Mouse (Mus musculus) MEL (cell line): Measurements from ENCODE around the gene Nlrp3. TPM values are rescaled to one million over a fixed set of nuclear protein-coding genes. Genes with fewer than 3 reads are reported as not detected.

ENCODE experiments used
- DNase-seq: peaks from one replicate; pipeline ENCODE4 v3.0.0; 2011; ENCODE audit warnings: low read depth, low spot score
- H3K27ac ChIP-seq: 2 replicates; pipeline ENCODE4 v1.5.1; 2012; ENCODE audit warnings: low read depth, mild to moderate bottlenecking, control low read depth, low read length, moderate library complexity; ENCODE audit not compliant: control insufficient read depth
- H3K27me3 ChIP-seq, 2 experiments: fragments of 150-350 bp in 1 of 2; sonication (generic) in 1 of 2; 2 replicates each; pipeline ENCODE4 v1.6.1; 2012; ENCODE audit warnings: low read length in 2 of 2, mild to moderate bottlenecking in 2 of 2, improper control_type of control experiment in 1 of 2, moderate library complexity in 1 of 2; ENCODE audit not compliant: insufficient read depth in 2 of 2, control insufficient read depth in 1 of 2
- H3K36me3 ChIP-seq, 2 experiments: 2 replicates each; pipeline ENCODE4 v1.6.1; 2012 to 2014; ENCODE audit warnings: low read length in 2 of 2, improper control_type of control experiment in 1 of 2, inconsistent platforms in 1 of 2, mild to moderate bottlenecking in 1 of 2; ENCODE audit not compliant: insufficient read depth in 2 of 2, control insufficient read depth in 1 of 2
- H3K4me1 ChIP-seq, 2 experiments: fragments of 150-350 bp in 1 of 2; sonication (generic) in 1 of 2; 2 replicates each; pipeline ENCODE4 v1.6.1; 2012; ENCODE audit warnings: low read length in 2 of 2, improper control_type of control experiment in 1 of 2, mild to moderate bottlenecking in 1 of 2; ENCODE audit not compliant: insufficient read depth in 2 of 2, control insufficient read depth in 1 of 2
- H3K4me3 ChIP-seq, 2 experiments: fragments of 150-350 bp in 1 of 2; sonication (generic) in 1 of 2; 2 replicates each; pipeline ENCODE4 v1.5.1; 2012; ENCODE audit warnings: low read depth in 2 of 2, low read length in 2 of 2, mild to moderate bottlenecking in 2 of 2, moderate library complexity in 2 of 2, control low read depth in 1 of 2, improper control_type of control experiment in 1 of 2; ENCODE audit not compliant: control insufficient read depth in 1 of 2, insufficient read depth in 1 of 2
- H3K79me2 ChIP-seq: 2 replicates; pipeline ENCODE4 v1.6.1; 2012; ENCODE audit warnings: mild to moderate bottlenecking, low read length, moderate library complexity; ENCODE audit not compliant: control insufficient read depth, poor library complexity, insufficient read depth
- H3K9ac ChIP-seq: 2 replicates; pipeline ENCODE4 v1.6.1; 2012; ENCODE audit warnings: low read depth, mild to moderate bottlenecking, control low read depth, low read length, moderate library complexity; ENCODE audit not compliant: control insufficient read depth, poor library complexity, severe bottlenecking
- H3K9me3 ChIP-seq: fragments of 150-350 bp; sonication (generic); replicated peaks from 2 replicates; pipeline ENCODE4 v1.6.1; 2012; ENCODE audit warnings: mild to moderate bottlenecking, low read length, improper control_type of control experiment, moderate library complexity; ENCODE audit not compliant: insufficient read depth
- BHLHE40 ChIP-seq: IDR thresholded peaks from 2 replicates; pipeline ENCODE4 v1.6.1; 2012; ENCODE audit warnings: low read depth, mild to moderate bottlenecking, inconsistent platforms, low read length, improper control_type of control experiment, borderline replicate concordance
- CHD1 ChIP-seq: IDR thresholded peaks from 2 replicates; pipeline ENCODE4 v1.6.1; 2012; ENCODE audit warnings: low read depth, mild to moderate bottlenecking, inconsistent platforms, low read length, improper control_type of control experiment
- CTCF ChIP-seq, 3 experiments: IDR thresholded peaks in 2 of 3; conservative IDR thresholded peaks in 1 of 3; 2 replicates each; pipeline ENCODE4 v1.5.1; 2011 to 2012; ENCODE audit warnings: low read length in 3 of 3, low read depth in 2 of 3, mild to moderate bottlenecking in 2 of 3, improper control_type of control experiment in 1 of 3, inconsistent platforms in 1 of 3, mixed read lengths in 1 of 3, moderate library complexity in 1 of 3; ENCODE audit not compliant: control insufficient read depth in 1 of 3, insufficient read depth in 1 of 3, poor library complexity in 1 of 3, severe bottlenecking in 1 of 3
- ELF1 ChIP-seq: IDR thresholded peaks from 2 replicates; pipeline ENCODE4 v1.6.1; 2014; ENCODE audit warnings: low read depth, mild to moderate bottlenecking, inconsistent platforms, low read length, improper control_type of control experiment, moderate library complexity
- MYB ChIP-seq: IDR thresholded peaks from 2 replicates; pipeline ENCODE4 v1.6.1; 2011; ENCODE audit warnings: mild to moderate bottlenecking, low read depth, low read length, improper control_type of control experiment
- NELFE ChIP-seq: IDR thresholded peaks from 2 replicates; pipeline ENCODE4 v1.6.1; 2011; ENCODE audit warnings: low read depth, low read length, improper control_type of control experiment
- NRF1 ChIP-seq: IDR thresholded peaks from 2 replicates; pipeline ENCODE4 v1.6.1; 2014; ENCODE audit warnings: low read depth, mild to moderate bottlenecking, inconsistent platforms, low read length, improper control_type of control experiment, moderate library complexity; ENCODE audit not compliant: poor library complexity, insufficient read depth, severe bottlenecking
- POLR2AphosphoS5 ChIP-seq: IDR thresholded peaks from 2 replicates; pipeline ENCODE4 v1.6.1; 2012; ENCODE audit warnings: low read depth, borderline replicate concordance, mild to moderate bottlenecking, inconsistent platforms, low read length, moderate library complexity, mixed read lengths
- RAD21 ChIP-seq: IDR thresholded peaks from 2 replicates; pipeline ENCODE4 v1.6.1; 2011; ENCODE audit warnings: mild to moderate bottlenecking, low read depth, low read length, improper control_type of control experiment
- RCOR1 ChIP-seq: IDR thresholded peaks from 2 replicates; pipeline ENCODE4 v1.6.1; 2012; ENCODE audit warnings: low read depth, mild to moderate bottlenecking, inconsistent platforms, low read length, improper control_type of control experiment
- SIN3A ChIP-seq: IDR thresholded peaks from 2 replicates; pipeline ENCODE4 v1.6.1; 2012; ENCODE audit warnings: low read length, improper control_type of control experiment, inconsistent platforms
- SMC3 ChIP-seq: IDR thresholded peaks from 2 replicates; pipeline ENCODE4 v1.6.1; 2011; ENCODE audit warnings: low read depth, low read length, improper control_type of control experiment
- TAL1 ChIP-seq: IDR thresholded peaks from 2 replicates; pipeline ENCODE4 v1.6.1; 2012; ENCODE audit warnings: mild to moderate bottlenecking, inconsistent platforms, low read length, moderate library complexity, mixed read lengths
- TBP ChIP-seq: IDR thresholded peaks from 2 replicates; pipeline ENCODE4 v1.8.0; 2011; ENCODE audit warnings: low read depth, low read length, improper control_type of control experiment
- TCF12 ChIP-seq: IDR thresholded peaks from 2 replicates; pipeline ENCODE4 v1.6.1; 2014; ENCODE audit warnings: low read depth, mild to moderate bottlenecking, inconsistent platforms, low read length, improper control_type of control experiment, moderate library complexity
- USF1 ChIP-seq: IDR thresholded peaks from 2 replicates; pipeline ENCODE4 v1.6.1; 2014; ENCODE audit warnings: low read depth, mild to moderate bottlenecking, inconsistent platforms, low read length, improper control_type of control experiment, moderate library complexity
- ZC3H11A ChIP-seq: IDR thresholded peaks from 2 replicates; pipeline ENCODE4 v1.6.1; 2012; ENCODE audit warnings: low read depth, mild to moderate bottlenecking, inconsistent platforms, low read length, improper control_type of control experiment
- ZKSCAN1 ChIP-seq: IDR thresholded peaks from 2 replicates; pipeline ENCODE4 v1.6.1; 2012; ENCODE audit warnings: low read depth, mild to moderate bottlenecking, inconsistent platforms, low read length, improper control_type of control experiment, moderate library complexity
- ZMIZ1 ChIP-seq: IDR thresholded peaks from 2 replicates; pipeline ENCODE4 v1.6.1; 2012; ENCODE audit warnings: low read depth, mild to moderate bottlenecking, inconsistent platforms, low read length, improper control_type of control experiment, moderate library complexity
- ZNF384 ChIP-seq: IDR thresholded peaks from 2 replicates; pipeline ENCODE4 v1.6.1; 2012; ENCODE audit warnings: low read depth, mild to moderate bottlenecking, inconsistent platforms, low read length, improper control_type of control experiment
- polyA plus RNA-seq, 2 experiments: library from polyadenylated mRNA; stranded (reverse) in 1 of 2; unstranded in 1 of 2; fragments of >175 nt in 1 of 2; fragments of >200 nt in 1 of 2; gene quantifications; 2 replicates each; pipeline versions ENCODE4 v1.2.1 to v1.2.4; 2012; ENCODE audit warnings: low replicate concordance in 2 of 2, low read depth in 1 of 2; ENCODE audit not compliant: insufficient read length in 2 of 2, insufficient read depth in 1 of 2, missing spikeins in 1 of 2
- total RNA-seq: library from RNA; depleted of rRNA; stranded (reverse); fragments of 300-350 nt; gene quantifications from 2 replicates; pipeline ENCODE4 v1.2.3, GENCODE M21; 2012

Gene Nlrp3
- total and polyA plus RNA-seq, 3 experiments: not detected

DNA sequence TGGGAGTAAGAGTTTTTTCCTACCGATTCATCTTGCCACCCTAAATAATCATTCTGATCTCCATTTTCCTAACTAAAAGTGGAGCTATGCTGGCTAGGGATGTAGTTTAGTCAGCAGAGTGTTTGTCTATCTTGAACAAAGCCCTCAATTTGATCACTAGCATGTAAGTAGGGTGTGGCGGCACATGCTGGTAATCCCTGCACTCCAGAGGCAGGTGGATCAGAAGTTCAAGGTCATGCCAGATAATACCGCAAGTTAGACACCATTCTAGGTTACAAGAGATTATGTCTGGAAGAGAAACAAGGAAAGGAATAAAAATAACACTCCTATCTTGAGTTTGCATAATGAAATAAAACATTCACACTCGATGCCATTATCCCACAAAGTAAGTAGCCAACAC, 21.0 kb downstream of the Nlrp3 start:
- Histone ChIP-seq H3K27ac (no peak overlapping the region), H3K9me3 (no peaks in the 10 kb centered on the region), H3K9ac (no peak overlapping the region), H3K79me2 (no peaks in the 10 kb centered on the region), H3K4me3 (no peak overlapping the region), H3K4me1 (0 out of 4 replicates have a peak, but pooled peaks cover 0 to 2% of the 10 kb centered on the region in 2 experiments), H3K27me3 (peaks cover 0 to 4% of the 10 kb centered on the region in 2 experiments; a peak in 3 of 4 replicates)
- TF ChIP-seq CHD1: no peak
- TF ChIP-seq USF1: no peak
- no peak for TF ChIP-seq CTCF (IDR thresholded peaks at IDR 0.05 in 2 of 3, conservative IDR thresholded peaks at IDR 0.05 in 1 of 3; ENCODE audit: control insufficient read depth in 1 of 3, insufficient read depth in 1 of 3, low read depth in 2 of 3, low read length in 3 of 3, poor library complexity in 1 of 3, severe bottlenecking in 1 of 3)
- no peak for TF ChIP-seq TAL1
- TF ChIP-seq ZKSCAN1: no peak
- TF ChIP-seq POLR2AphosphoS5: no peak
- no peak for TF ChIP-seq NRF1
- TF ChIP-seq NELFE: no peak
- no peak for TF ChIP-seq RCOR1
- TF ChIP-seq TCF12: no peak
- no peak for TF ChIP-seq SMC3
- TF ChIP-seq ELF1: no peak
- no peak for TF ChIP-seq ZNF384
- TF ChIP-seq, all 39 proteins: peak for 0
- DNase-seq: no peak
- no peaks in the 10 kb centered on the region for H3K36me3 ChIP-seq

DNA sequence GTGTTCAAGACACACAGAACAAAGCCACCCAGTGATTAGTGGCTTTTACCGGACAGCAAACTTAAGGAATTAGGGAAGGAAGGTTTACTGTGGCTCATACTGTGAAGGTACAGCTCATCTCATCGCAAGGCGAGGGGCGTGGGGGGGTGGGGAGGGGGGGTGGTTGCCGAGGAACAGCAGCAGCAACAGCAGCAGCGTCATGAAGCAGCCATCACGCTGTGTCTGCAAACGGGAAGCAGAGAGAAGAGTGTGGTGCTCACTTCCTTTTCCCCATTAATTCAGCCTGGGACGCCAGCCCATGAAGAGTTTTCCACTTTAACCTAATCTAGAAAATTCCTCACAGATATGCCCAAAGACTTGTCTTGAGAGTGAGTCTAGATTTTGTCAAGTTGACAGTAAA, 21.5 kb downstream of the Nlrp3 start:
- Histone ChIP-seq H3K79me2 (no peaks in the 10 kb centered on the region), H3K9me3 (no peaks in the 10 kb centered on the region), H3K4me1 (0 out of 4 replicates have a peak, but pooled peaks cover 0 to 2% of the 10 kb centered on the region in 2 experiments), H3K4me3 (no peak overlapping the region), H3K27ac (no peak overlapping the region), H3K9ac (no peak overlapping the region), H3K27me3 (peaks cover 0 to 4% of the 10 kb centered on the region in 2 experiments; a peak in 3 of 4 replicates), H3K36me3 (no peaks in the 10 kb centered on the region)
- no peak for DNase-seq
- TF ChIP-seq BHLHE40 (no peak), ZMIZ1 (no peak), TBP (no peak)

DNA sequence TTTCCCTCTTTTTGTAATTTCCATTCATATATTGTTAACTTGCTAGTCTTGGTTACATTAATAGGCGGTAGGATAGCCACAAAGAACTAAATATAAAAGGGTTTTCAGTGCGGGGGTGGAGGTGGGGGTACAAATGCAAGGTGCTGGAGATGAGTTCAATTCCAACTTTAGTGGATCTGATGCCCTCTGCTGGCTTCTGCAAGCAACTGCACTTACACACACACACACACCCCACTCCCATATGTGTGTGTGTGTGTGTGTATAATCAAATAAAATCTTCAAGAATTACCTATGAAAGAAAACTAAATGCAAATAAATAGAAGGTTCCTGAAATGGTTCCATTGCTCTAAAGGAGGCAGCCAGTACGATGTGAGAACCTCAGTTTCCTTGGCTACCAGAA, 27.9 kb downstream of the Nlrp3 start:
- Histone ChIP-seq H3K27ac (no peak overlapping the region), H3K4me1 (no peaks in the 10 kb centered on the region), H3K9me3 (no peaks in the 10 kb centered on the region), H3K27me3 (peaks cover 2 to 5% of the 10 kb centered on the region in 2 experiments; a peak in 3 of 4 replicates), H3K4me3 (no peak overlapping the region), H3K79me2 (no peaks in the 10 kb centered on the region), H3K36me3 (no peaks in the 10 kb centered on the region), H3K9ac (no peak overlapping the region)
- TF ChIP-seq POLR2AphosphoS5 (no peak), ZC3H11A (peak; percentile 80), SMC3 (peak; percentile 92), CTCF (IDR thresholded peaks at IDR 0.05 in 2 of 3, conservative IDR thresholded peaks at IDR 0.05 in 1 of 3; ENCODE audit: control insufficient read depth in 1 of 3, insufficient read depth in 1 of 3, low read depth in 2 of 3, low read length in 3 of 3, poor library complexity in 1 of 3, severe bottlenecking in 1 of 3) (peak; percentile 67 to 90 (median 83)), SIN3A (no peak), RAD21 (peak; percentile 79), ZNF384 (peak; percentile 70), MYB (no peak)
- DNase-seq: peak; percentile 59
